Mouse (Mus musculus) thymus, postnatal 0 days (tissue): ENCODE measurements around the gene Krtap4-1. TPM values are rescaled to one million over a fixed set of nuclear protein-coding genes. Genes with fewer than 3 reads are reported as not detected.
"Not testable (repeated sequence)": the region's sequence is repeated elsewhere in the genome, so short reads cannot be mapped to it uniquely, and the experiment has no call there.

Experiments used
- DNase-seq: peaks from one replicate; pipeline ENCODE4 v3.0.0-alpha.2; 2015; ENCODE audit warnings: low spot score
- polyA plus RNA-seq: library from polyadenylated mRNA; unstranded; fragments of >200 nt; fragmentation: Nextera tagmentation; extraction: Ambion mirVana; gene quantifications from 2 replicates; pipeline ENCODE4 v1.2.1, GENCODE M21; 2015

Krtap4-1 gene
- polyA plus RNA-seq, result not detected in 2 replicates

- DNase-seq, result no peak
Observed at GRCm38 (mm10) chr11:99628138-99628537, at the start of gene Krtap4-1. Krtap4-1 (minus strand) TSS chr11:99628238.

DNA sequence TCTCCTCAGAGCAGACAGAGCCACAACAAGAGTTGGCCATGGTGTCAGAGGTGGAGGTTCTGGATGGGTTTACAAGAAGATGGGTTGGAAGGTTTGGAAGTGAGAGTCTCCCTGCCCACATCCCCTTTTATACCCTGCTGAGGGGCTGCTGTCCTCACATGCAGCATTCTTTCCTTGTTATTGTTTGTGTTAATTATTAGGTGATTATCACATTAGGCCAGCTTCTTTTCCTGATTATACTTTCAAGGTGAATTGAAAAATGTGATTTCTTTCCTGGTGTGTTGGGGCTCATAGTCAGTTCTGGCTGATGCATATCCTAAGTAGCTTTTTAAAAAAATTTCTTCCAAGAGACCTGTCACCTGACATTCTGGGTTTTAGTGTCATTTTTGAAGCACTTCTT lies 37.8 kb upstream of the Krtap4-1 start, which contains the start of gene Krtap4-6:
Gene Krtap4-6 (minus strand): TSS at position 101 of the 400 bp plus-strand sequence.
- no peak for DNase-seq

DNA sequence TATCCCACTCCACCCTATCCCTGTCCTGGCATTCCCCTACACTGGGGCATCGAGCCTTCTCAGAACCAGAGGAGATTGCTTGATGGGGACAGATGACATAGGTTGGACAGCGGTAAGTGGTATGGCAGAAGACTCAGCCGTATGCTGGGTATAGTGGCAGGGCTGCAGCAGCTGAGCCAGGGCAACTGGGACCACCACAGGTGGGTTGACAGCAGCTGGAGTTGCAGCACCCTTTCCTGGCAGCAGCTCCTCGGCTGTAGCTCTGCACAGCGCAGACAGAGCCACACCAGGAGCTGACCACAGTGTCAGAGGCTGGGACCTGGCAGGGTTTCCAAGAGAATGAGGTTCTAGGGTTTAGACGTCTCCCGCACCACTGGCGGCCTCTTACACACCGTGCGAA lies 34.8 kb upstream of the Krtap4-1 start:
- DNase-seq, result no peak

DNA sequence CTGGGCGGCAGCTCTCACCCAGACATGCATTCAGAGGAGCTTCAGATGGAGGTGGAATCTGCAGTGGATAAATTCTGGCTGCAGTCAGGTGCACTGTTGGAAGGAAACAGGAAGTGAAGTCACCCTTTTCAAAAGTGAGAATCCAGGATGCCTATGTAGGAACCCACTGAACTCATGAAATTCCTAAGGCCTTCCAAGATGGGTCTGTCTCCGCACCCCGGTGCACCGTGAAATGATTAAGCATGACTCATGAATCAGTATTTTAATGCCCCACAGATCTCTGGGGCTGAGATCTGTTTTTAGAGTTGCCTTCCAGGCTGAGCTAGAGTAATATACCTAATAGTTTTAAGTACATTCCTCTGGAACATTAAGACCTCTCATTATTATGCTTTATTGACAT lies 31.2 kb upstream of the Krtap4-1 start:
- no peak for DNase-seq

- not testable (repeated sequence) for DNase-seq
Observed at GRCm38 (mm10) chr11:99658467-99659010, 30.5 kb upstream of the Krtap4-1 start, which contains the start of gene Gm11563. Gm11563 (minus strand) TSS chr11:99658960.

DNA sequence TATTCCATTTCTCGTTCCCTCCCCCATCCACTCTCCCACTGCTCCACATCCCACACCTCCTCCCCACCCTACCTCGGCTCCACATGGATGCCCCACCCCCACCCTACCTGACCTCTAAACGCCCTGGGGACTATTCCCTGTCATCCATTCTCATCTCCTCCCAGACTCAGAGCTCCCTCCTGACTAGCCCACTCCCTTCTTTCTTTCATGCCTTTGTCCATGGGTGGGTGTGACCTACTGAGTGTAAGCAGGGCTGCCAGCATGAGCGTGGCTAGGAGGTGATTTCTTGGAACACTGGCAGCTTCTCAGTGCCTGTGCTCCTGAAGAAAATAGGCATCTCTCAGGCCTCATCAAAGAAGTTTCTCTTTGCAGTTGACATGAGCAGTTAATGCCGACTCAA lies 29.0 kb upstream of the Krtap4-1 start:
- no peak for DNase-seq

DNA sequence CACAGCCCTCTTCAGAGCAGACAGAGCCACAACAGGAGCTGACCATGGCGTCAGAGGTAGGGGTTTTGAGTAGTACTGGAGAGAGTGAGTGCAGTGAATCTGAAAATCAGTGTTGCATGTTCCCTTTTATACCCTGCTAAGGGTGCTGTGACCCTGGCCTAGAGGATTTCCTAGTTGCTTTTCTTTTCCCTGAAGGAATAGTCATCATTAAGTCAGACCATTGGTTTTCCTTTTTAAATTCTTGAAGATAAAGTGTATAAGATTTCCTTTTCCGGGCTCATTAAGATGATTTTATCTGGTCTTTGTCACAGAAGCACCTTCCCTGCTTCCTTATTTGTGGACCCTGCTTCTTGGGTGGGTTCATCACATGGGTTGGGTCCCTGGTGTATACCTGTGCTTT lies 22.1 kb upstream of the Krtap4-1 start, which contains the start of gene Gm11555:
Gene Gm11555 (minus strand): TSS at position 101 of the 400 bp plus-strand sequence.
- no peak for DNase-seq

- DNase-seq, result no peak
Observed at GRCm38 (mm10) chr11:99646444-99646843, 18.4 kb upstream of the Krtap4-1 start.

DNA sequence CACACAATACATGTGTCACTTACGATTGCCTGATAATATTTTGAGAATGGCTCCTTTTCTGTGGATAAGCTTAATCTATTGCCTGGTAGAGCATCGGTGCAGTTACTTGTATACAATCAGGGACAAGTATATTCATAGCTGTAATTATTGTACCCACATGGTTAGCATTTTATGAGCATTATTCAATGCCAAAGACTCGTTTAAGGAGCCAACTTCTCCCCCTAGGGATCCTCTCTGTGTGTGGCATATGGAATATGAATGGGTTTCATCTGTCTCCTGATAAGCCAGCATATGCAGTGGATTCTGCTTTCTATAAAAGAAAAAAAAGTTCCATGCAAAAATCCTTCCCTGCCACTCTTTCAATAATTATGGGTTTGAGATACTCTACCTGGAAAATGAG lies 16.3 kb upstream of the Krtap4-1 start:
- no peak for DNase-seq

DNA sequence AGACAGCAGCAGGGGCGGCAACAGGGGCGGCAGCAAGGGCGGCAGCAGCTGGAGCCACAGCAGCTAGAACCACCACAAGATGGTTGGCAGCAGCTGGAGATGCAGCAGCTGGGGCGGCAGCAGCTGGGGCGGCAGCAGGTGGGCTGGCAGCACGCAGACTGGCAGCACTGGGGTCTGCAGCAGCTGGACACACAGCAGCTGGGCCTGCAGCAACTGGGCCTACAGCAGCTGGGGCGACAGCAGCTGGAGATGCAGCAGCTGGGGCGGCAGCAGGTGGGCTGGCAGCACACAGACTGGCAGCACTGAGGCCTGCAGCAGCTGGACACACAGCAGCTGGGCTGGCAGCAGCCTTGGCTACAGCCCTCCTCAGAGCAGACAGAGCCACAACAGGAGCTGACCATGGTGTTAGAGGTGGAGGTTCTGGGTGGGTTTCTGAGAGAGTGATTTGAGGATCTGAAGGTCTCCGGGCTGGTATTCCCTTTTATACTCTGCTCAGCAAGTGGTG lies 15.6 kb upstream of the Krtap4-1 start, which contains the start of gene Krtap4-7:
Gene Krtap4-7 (minus strand): TSS at position 455 of the 505 bp plus-strand sequence.
- DNase-seq, result not testable (repeated sequence)

GRCm38 (mm10) chr11:99640926-99641325 lies 12.9 kb upstream of the Krtap4-1 start:
- no peak for DNase-seq

GRCm38 (mm10) chr11:99637086-99637485 lies 9.0 kb upstream of the Krtap4-1 start:
- no peak for DNase-seq

- DNase-seq, result no peak
Observed at GRCm38 (mm10) chr11:99634653-99635134, 6.7 kb upstream of the Krtap4-1 start, which contains the start of gene Krtap4-2. Krtap4-2 (minus strand) TSS chr11:99635084.

GRCm38 (mm10) chr11:99633293-99633692 lies 5.3 kb upstream of the Krtap4-1 start:
- DNase-seq, result no peak

DNA sequence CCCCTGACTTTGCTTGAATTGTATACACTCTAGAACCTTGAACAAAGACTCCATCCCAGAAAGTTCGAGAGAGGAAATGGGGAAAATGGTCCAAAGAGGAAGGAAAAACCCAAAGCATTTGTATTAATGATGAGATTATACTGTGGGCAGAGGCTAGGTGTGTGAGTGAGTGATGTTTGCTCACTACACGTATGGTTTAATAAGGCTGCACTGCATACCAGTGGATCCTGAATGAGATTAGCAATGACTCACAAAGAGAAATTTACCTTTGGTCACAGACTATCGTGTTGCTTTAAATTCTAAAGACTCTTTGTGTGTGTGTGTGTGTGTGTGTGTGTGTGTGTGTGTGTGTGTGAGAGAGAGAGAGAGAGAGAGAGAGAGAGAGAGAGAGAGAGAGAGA lies 2.9 kb upstream of the Krtap4-1 start:
- no peak for DNase-seq

DNA sequence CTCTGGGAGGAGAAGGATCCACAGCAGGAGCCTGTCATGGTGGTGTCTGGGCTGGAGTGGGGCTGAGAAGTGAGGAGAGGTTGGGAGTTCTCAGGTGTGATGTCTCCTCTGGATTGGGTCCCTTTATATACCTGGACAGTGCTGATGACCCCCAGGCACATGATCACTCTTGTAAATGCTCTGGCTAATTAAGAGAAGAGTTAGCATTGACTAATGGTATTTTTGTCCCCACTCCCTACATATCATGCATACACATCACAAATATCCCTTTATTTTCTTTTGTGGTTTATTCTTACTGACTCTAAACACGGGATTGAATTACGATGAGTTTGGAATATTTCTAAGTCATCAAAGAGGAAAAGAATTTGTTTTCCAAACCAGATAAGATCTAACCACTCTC lies 7.7 kb downstream of the Krtap4-1 start, which contains the start of gene Gm11562:
Gene Gm11562 (minus strand): TSS at position 101 of the 400 bp plus-strand sequence.
- no peak for DNase-seq

- DNase-seq, result no peak
Observed at GRCm38 (mm10) chr11:99614796-99615363, 13.2 kb downstream of the Krtap4-1 start, which contains the start of gene Krtap2-4. Krtap2-4 (minus strand) TSS chr11:99614846.

DNA sequence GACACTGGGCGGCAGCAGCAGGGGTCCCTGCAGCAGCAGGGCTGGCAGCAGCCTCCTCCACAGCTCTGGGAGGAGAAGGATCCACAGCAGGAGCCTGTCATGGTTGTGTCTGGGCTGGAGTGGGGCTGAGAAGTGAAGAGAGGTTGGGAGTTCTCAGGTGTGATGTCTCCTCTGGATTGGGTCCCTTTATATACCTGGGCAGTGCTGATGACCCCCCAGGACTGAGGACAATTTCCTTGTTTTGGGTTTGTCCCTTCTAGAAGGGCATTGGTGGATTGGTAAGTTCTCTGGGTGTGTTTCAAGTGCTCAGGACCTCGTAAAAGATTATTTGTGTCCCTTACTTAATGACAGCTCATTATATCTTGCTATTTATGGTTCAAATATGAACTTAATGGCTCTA lies 17.9 kb downstream of the Krtap4-1 start, which contains the start of gene Gm11937:
Gene Gm11937 (minus strand): TSS at position 101 of the 400 bp plus-strand sequence.
- not testable (repeated sequence) for DNase-seq

GRCm38 (mm10) chr11:99609126-99609525 lies 18.9 kb downstream of the Krtap4-1 start:
- DNase-seq, result no peak

DNA sequence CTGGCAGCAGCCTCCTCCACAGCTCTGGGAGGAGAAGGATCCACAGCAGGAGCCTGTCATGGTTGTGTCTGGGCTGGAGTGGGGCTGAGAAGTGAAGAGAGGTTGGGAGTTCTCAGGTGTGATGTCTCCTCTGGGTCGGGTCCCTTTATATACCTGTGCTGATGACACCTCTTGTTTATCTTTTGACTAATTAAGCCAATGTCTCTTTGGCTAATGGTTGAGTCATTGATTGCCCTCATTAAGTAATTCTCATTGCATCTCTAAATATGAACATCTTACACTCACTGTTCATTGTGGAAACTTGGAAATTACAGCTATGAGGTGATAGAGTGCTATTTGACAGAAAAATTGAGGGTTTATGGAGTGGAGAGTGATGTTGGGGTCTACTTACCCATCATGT lies 24.8 kb downstream of the Krtap4-1 start, which contains the start of gene Gm11938:
Gene Gm11938 (minus strand): TSS at position 101 of the 400 bp plus-strand sequence.
- DNase-seq, result not testable (repeated sequence)

DNA sequence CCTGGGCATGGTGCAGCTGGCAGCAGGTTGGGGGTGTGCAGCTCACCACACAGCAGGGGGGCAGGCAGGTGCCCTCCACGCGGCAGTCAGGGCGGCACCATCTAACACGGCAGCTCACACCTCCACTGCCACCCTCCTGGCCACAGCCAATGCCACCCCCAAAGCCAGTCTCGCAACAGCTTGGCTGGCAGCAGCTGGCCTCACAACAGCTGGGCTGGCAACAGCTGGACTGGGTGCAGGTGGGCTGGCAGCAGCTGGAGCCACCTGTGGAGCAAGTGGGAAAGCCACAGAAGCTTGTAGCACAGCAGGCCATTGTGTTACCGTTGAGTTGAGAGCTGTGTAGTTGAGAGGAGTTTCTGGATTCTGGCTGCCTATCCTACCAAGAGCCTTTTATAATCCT lies 30.3 kb downstream of the Krtap4-1 start, which contains the start of gene Krtap9-3:
Gene Krtap9-3 (minus strand): TSS at position 364 of the 400 bp plus-strand sequence.
- not testable (repeated sequence) for DNase-seq

GRCm38 (mm10) chr11:99590981-99591380 lies 37.1 kb downstream of the Krtap4-1 start, which contains the start of gene Krtap1-3:
Krtap1-3 (minus strand) TSS chr11:99591339.
- no peak for DNase-seq
